Mouse (Mus musculus) heart, embryonic 14.5 days (tissue): ENCODE results near the gene Gpr4. TPM values are rescaled to one million over a fixed set of nuclear protein-coding genes. Genes with fewer than 3 reads are reported as not detected.

Experiments
- ATAC-seq: fragments of 200-750 bp; cut with Nextera tagmentation; 2 replicates; pipeline ENCODE4 v1.8.0; 2017; ENCODE audit warnings: low read depth, moderate TSS enrichment; ENCODE audit not compliant: insufficient number of reproducible peaks, insufficient read depth, low FRiP score
- H3K27ac ChIP-seq, 2 experiments: fragments of 200-500 bp in 1 of 2; fragments of 300-500 bp in 1 of 2; sonication (generic) in 1 of 2; replicated peaks in 1 of 2; 2 replicates each; pipeline ENCODE4 v1.5.1; 2012 to 2014; ENCODE audit warnings: low read depth in 2 of 2, low read length in 2 of 2, control low read depth in 1 of 2, mild to moderate bottlenecking in 1 of 2, mixed read lengths in 1 of 2; ENCODE audit not compliant: control insufficient read depth in 1 of 2, insufficient read depth in 1 of 2
- H3K27me3 ChIP-seq: fragments of 300-500 bp; sonication (generic); 2 replicates; pipeline ENCODE4 v1.6.1; 2014; ENCODE audit warnings: mild to moderate bottlenecking, low read length, control low read depth; ENCODE audit not compliant: control insufficient read depth, insufficient read depth
- H3K36me3 ChIP-seq: fragments of 300-500 bp; sonication (generic); 2 replicates; pipeline ENCODE4 v1.6.1; 2014; ENCODE audit warnings: mild to moderate bottlenecking, control low read depth, low read length, mixed read lengths; ENCODE audit not compliant: control insufficient read depth, insufficient read depth
- H3K4me1 ChIP-seq, 2 experiments: fragments of 200-500 bp in 1 of 2; fragments of 300-500 bp in 1 of 2; sonication (generic) in 1 of 2; 2 replicates each; pipeline ENCODE4 v1.6.1; 2012 to 2014; ENCODE audit warnings: low read length in 2 of 2, control low read depth in 1 of 2, mixed read lengths in 1 of 2; ENCODE audit not compliant: control insufficient read depth in 2 of 2, insufficient read depth in 2 of 2
- H3K4me2 ChIP-seq: fragments of 300-500 bp; sonication (generic); 2 replicates; pipeline ENCODE4 v1.6.1; 2014; ENCODE audit warnings: mild to moderate bottlenecking, low read length
- H3K4me3 ChIP-seq, 2 experiments: fragments of 200-500 bp in 1 of 2; fragments of 300-500 bp in 1 of 2; sonication (generic) in 1 of 2; 2 replicates each; pipeline ENCODE4 v1.5.1; 2012 to 2014; ENCODE audit warnings: low read length in 2 of 2, mild to moderate bottlenecking in 2 of 2, control low read depth in 1 of 2, low read depth in 1 of 2, moderate library complexity in 1 of 2; ENCODE audit not compliant: control insufficient read depth in 1 of 2, insufficient read depth in 1 of 2
- H3K9ac ChIP-seq: fragments of 300-500 bp; sonication (generic); 2 replicates; pipeline ENCODE4 v1.6.1; 2014; ENCODE audit warnings: mild to moderate bottlenecking, low read length
- H3K9me3 ChIP-seq: fragments of 300-500 bp; sonication (generic); 2 replicates; pipeline ENCODE4 v1.6.1; 2016; ENCODE audit warnings: low read length, control low read depth; ENCODE audit not compliant: control insufficient read depth
- WGBS: fragments of 180-500 bp; shearing (Covaris S2); extraction: QIAGEN DNeasy Blood & Tissue Kit; methylation state at CpG from one replicate; pipeline ENCODE4 v1.1.7; 2014; 5-methylcytosine and 5-hydroxymethylcytosine counted together
- polyA plus RNA-seq: library from polyadenylated mRNA; unstranded; fragments of >200 nt; fragmentation: Nextera tagmentation; extraction: Ambion mirVana; gene quantifications from 2 replicates; pipeline ENCODE4 v1.2.1, GENCODE M21; 2014

Gpr4 gene
- polyA plus RNA-seq, 1 experiment from 2014 or later: 1.6 TPM

GRCm38 (mm10) chr7:19238344-19238743 is 26.0 kb downstream of the Gpr4 start:
- Histone ChIP-seq H3K4me1 (peaks cover 15 to 48% of the 10 kb centered on the region in 2 experiments), H3K4me2 (peak overlapping the region; percentile 27)

GRCm38 (mm10) chr7:19239423-19239822 is 27.1 kb downstream of the Gpr4 start:
- ATAC-seq: peak; percentile 57

More at GRCm38 (mm10) chr7:19238344-19238743, 26.0 kb downstream of the Gpr4 start:
- H3K27me3 ChIP-seq: no peaks in the 10 kb centered on the region
- H3K9me3 ChIP-seq: no peaks in the 10 kb centered on the region
- peaks cover 5% of the 10 kb centered on the region for H3K36me3 ChIP-seq
- H3K27ac ChIP-seq: peak overlapping the region; percentile 91 to 92
- H3K9ac ChIP-seq: peak overlapping the region; percentile 35; the same call in 1 of the 2 replicates
- H3K4me3 ChIP-seq: no peak overlapping the region
- ATAC-seq: no peak
- WGBS: 48% methylated on average over 4 of the region's 4 CpGs

GRCm38 (mm10) chr7:19239986-19240385 is 27.6 kb downstream of the Gpr4 start:
- no peaks in the 10 kb centered on the region for H3K9me3 ChIP-seq
- no peaks in the 10 kb centered on the region for H3K27me3 ChIP-seq
- WGBS: 63% methylated on average over 2 of the region's 4 CpGs
- no peak overlapping the region for H3K4me2 ChIP-seq
- peaks cover 8% of the 10 kb centered on the region for H3K36me3 ChIP-seq
- no peak for ATAC-seq
- peak overlapping the region in 1 of 2 experiments; percentile 92; a peak in 2 of 4 replicates for H3K27ac ChIP-seq
- no peak overlapping the region for H3K4me3 ChIP-seq
- peaks cover 15 to 47% of the 10 kb centered on the region in 2 experiments for H3K4me1 ChIP-seq
- H3K9ac ChIP-seq: peak overlapping the region; percentile 34; the same call in 1 of the 2 replicates

More at GRCm38 (mm10) chr7:19239423-19239822, 27.1 kb downstream of the Gpr4 start:
- Histone ChIP-seq H3K36me3 (peaks cover 5% of the 10 kb centered on the region), H3K27ac (peak overlapping the region; percentile 4 to 92), H3K9me3 (no peaks in the 10 kb centered on the region), H3K4me1 (peaks cover 15 to 48% of the 10 kb centered on the region in 2 experiments), H3K9ac (peak overlapping the region; percentile 35; the same call in 1 of the 2 replicates), H3K27me3 (no peaks in the 10 kb centered on the region), H3K4me3 (no peak overlapping the region), H3K4me2 (no peak overlapping the region)
- WGBS: 0% methylated on average over 1 of the region's 1 CpGs

- ATAC-seq: no peak
- WGBS: 91% methylated on average over 8 of the region's 8 CpGs
- H3K27ac ChIP-seq: no peak overlapping the region
Observed at GRCm38 (mm10) chr7:19240905-19241463, 28.6 kb downstream of the Gpr4 start.

GRCm38 (mm10) chr7:19242005-19242404 is 29.7 kb downstream of the Gpr4 start:
- Histone ChIP-seq H3K4me1 (peaks cover 6 to 28% of the 10 kb centered on the region in 2 experiments; a peak in 3 of 4 replicates), H3K4me3 (no peak overlapping the region), H3K27ac (no peak overlapping the region), H3K4me2 (no peak overlapping the region), H3K27me3 (no peaks in the 10 kb centered on the region), H3K9ac (no peak overlapping the region), H3K9me3 (no peaks in the 10 kb centered on the region), H3K36me3 (peaks cover 27% of the 10 kb centered on the region)
- ATAC-seq: no peak
- WGBS: 97% methylated on average over 1 of the region's 1 CpGs

More at GRCm38 (mm10) chr7:19240905-19241463, 28.6 kb downstream of the Gpr4 start:
- Histone ChIP-seq H3K36me3 (peaks cover 18% of the 10 kb centered on the region), H3K9me3 (no peaks in the 10 kb centered on the region), H3K9ac (no peak overlapping the region), H3K4me3 (no peak overlapping the region), H3K27me3 (no peaks in the 10 kb centered on the region), H3K4me1 (peaks cover 13 to 39% of the 10 kb centered on the region in 2 experiments), H3K4me2 (no peak overlapping the region)

GRCm38 (mm10) chr7:19243858-19244257 is 31.5 kb downstream of the Gpr4 start:
- Histone ChIP-seq H3K4me3 (no peak overlapping the region), H3K9me3 (no peaks in the 10 kb centered on the region), H3K27ac (no peak overlapping the region), H3K9ac (no peak overlapping the region), H3K4me1 (peaks cover 3 to 11% of the 10 kb centered on the region in 2 experiments; a peak in 3 of 4 replicates), H3K27me3 (no peaks in the 10 kb centered on the region), H3K36me3 (peaks cover 31% of the 10 kb centered on the region), H3K4me2 (no peak overlapping the region)
- no peak for ATAC-seq
- WGBS: 70% methylated on average over 5 of the region's 5 CpGs

- Histone ChIP-seq H3K4me1 (no peaks in the 10 kb centered on the region), H3K9ac (no peak overlapping the region), H3K4me3 (no peak overlapping the region), H3K27ac (no peak overlapping the region), H3K36me3 (peaks cover 31% of the 10 kb centered on the region), H3K9me3 (no peaks in the 10 kb centered on the region), H3K4me2 (no peak overlapping the region), H3K27me3 (no peaks in the 10 kb centered on the region)
- WGBS: 63% methylated on average over 3 of the region's 3 CpGs
- no peak for ATAC-seq
Observed at GRCm38 (mm10) chr7:19245083-19245482, 32.7 kb downstream of the Gpr4 start.
